Mouse (Mus musculus) adrenal gland, adult 10 weeks (tissue): ENCODE measurements around the gene Apol7c. TPM values are rescaled to one million over a fixed set of nuclear protein-coding genes. Genes with fewer than 3 reads are reported as not detected.

Source experiments
- polyA plus RNA-seq: library from polyadenylated mRNA; stranded (reverse); fragments of 350-450 nt; fragmentation: Illumina TruSeq; extraction: RNeasy Lipid Tissue Mini Kit (QIAGEN cat#74804); gene quantifications from one replicate; pipeline ENCODE4 v1.2.3, GENCODE M21; 2014; ENCODE audit warnings: low read depth, low replicate concordance

Apol7c gene
- polyA plus RNA-seq, result not detected

GRCm38 (mm10) chr15:77533216-77533615 is at the start of gene Apol7c:
TSS of gene Apol7c (minus strand) at chr15:77533316.

GRCm38 (mm10) chr15:77561792-77562191 is 28.7 kb upstream of the Apol7c start, which contains the start of gene 1700025B11Rik:
TSS of gene 1700025B11Rik (minus strand) at chr15:77561892.

GRCm38 (mm10) chr15:77507966-77508365 is 25.1 kb downstream of the Apol7c start, which contains the start of gene Apol11a:
TSS of gene Apol11a (plus strand) at chr15:77508271.

GRCm38 (mm10) chr15:77476693-77477092 is 56.4 kb downstream of the Apol7c start, which contains the start of gene Apol10a:
TSS of gene Apol10a (plus strand) at chr15:77477047.

Other genes starting within 250 kb of the Apol7c start
- gene Rbfox2, start 226.3 kb downstream of the Apol7c start, polyA plus RNA-seq, result 45.2 TPM
- gene Apol7a, start 134.2 kb downstream of the Apol7c start, polyA plus RNA-seq, result not detected
- 0.41 TPM for gene Apol9a, start 122.2 kb downstream of the Apol7c start, polyA plus RNA-seq
- not detected for gene Apol7b, start 85.8 kb downstream of the Apol7c start, polyA plus RNA-seq
- gene Apol10a, start 56.3 kb downstream of the Apol7c start, polyA plus RNA-seq, result not detected
- gene Apol11a, start 25.0 kb downstream of the Apol7c start, polyA plus RNA-seq, result not detected
- not detected for gene 1700025B11Rik, start 28.6 kb upstream of the Apol7c start, polyA plus RNA-seq
- 1.3 TPM for gene Apol10b, start 62.8 kb upstream of the Apol7c start, polyA plus RNA-seq
- not detected for gene Gm36245, start 65.9 kb upstream of the Apol7c start, polyA plus RNA-seq
- not detected for gene Apol11b, start 110.0 kb upstream of the Apol7c start, polyA plus RNA-seq
- 0.76 TPM for gene Apol7e, start 165.5 kb upstream of the Apol7c start, polyA plus RNA-seq
- gene Apol9b, start 195.7 kb upstream of the Apol7c start, polyA plus RNA-seq, result 0.41 TPM
- gene Apol8, start 223.7 kb upstream of the Apol7c start, polyA plus RNA-seq, result not detected